Mouse (Mus musculus): ENCODE data around the gene Ufsp1.

The Ufsp1 gene

GRCm38 (mm10) chr5:137295296-137295695, 867 bp downstream of the Ufsp1 start:
- DNase-seq (ENCODE audit: low read depth, low spot score) = no peak

- DNase-seq (ENCODE audit: low read depth, low spot score) = no peak
Measured at GRCm38 (mm10) chr5:137295712-137296111, 1.3 kb downstream of the Ufsp1 start.

- DNase-seq (ENCODE audit: low read depth, low spot score) = no peak
Measured at GRCm38 (mm10) chr5:137297126-137297525, 2.7 kb downstream of the Ufsp1 start.

- no peak for DNase-seq (ENCODE audit: low read depth, low spot score)
Measured at GRCm38 (mm10) chr5:137299240-137299639, 4.8 kb downstream of the Ufsp1 start.

GRCm38 (mm10) chr5:137301253-137301652, 6.8 kb downstream of the Ufsp1 start:
- DNase-seq (ENCODE audit: low read depth, low spot score) = no peak

- DNase-seq (ENCODE audit: low read depth, low spot score) = no peak
Measured at GRCm38 (mm10) chr5:137303609-137304008, 9.2 kb downstream of the Ufsp1 start.

- no peak for DNase-seq (ENCODE audit: low read depth, low spot score)
Measured at GRCm38 (mm10) chr5:137304165-137304564, 9.7 kb downstream of the Ufsp1 start.

GRCm38 (mm10) chr5:137304816-137305215, 10.4 kb downstream of the Ufsp1 start:
- no peak for DNase-seq (ENCODE audit: low read depth, low spot score)

- no peak for DNase-seq (ENCODE audit: low read depth, low spot score)
Measured at GRCm38 (mm10) chr5:137305822-137306221, 11.4 kb downstream of the Ufsp1 start.

GRCm38 (mm10) chr5:137306439-137307005, 12.1 kb downstream of the Ufsp1 start:
- no peak for DNase-seq (ENCODE audit: low read depth, low spot score)

- DNase-seq (ENCODE audit: low read depth, low spot score) = peak; percentile 98
Measured at GRCm38 (mm10) chr5:137307071-137307912, 12.9 kb downstream of the Ufsp1 start, which contains the start of gene Srrt. Gene Srrt, minus strand, starts transcription at chr5:137307674.

GRCm38 (mm10) chr5:137308356-137308755, 13.9 kb downstream of the Ufsp1 start:
- no peak for DNase-seq (ENCODE audit: low read depth, low spot score)

GRCm38 (mm10) chr5:137313466-137314192, 19.2 kb downstream of the Ufsp1 start:
- DNase-seq (ENCODE audit: low read depth, low spot score) = no peak

GRCm38 (mm10) chr5:137314193-137315083, 20.0 kb downstream of the Ufsp1 start, which contains the start of gene Trip6:
Gene Trip6, minus strand, starts transcription at chr5:137314404.
- DNase-seq (ENCODE audit: low read depth, low spot score) = peak; percentile 95

- DNase-seq (ENCODE audit: low read depth, low spot score) = peak; percentile 28
Measured at GRCm38 (mm10) chr5:137315084-137315903, 20.9 kb downstream of the Ufsp1 start.

GRCm38 (mm10) chr5:137317361-137317760, 22.9 kb downstream of the Ufsp1 start:
- no peak for DNase-seq (ENCODE audit: low read depth, low spot score)

- no peak for DNase-seq (ENCODE audit: low read depth, low spot score)
Measured at GRCm38 (mm10) chr5:137318570-137318969, 24.1 kb downstream of the Ufsp1 start.

- no peak for DNase-seq (ENCODE audit: low read depth, low spot score)
Measured at GRCm38 (mm10) chr5:137320996-137321395, 26.6 kb downstream of the Ufsp1 start.

GRCm38 (mm10) chr5:137330910-137331309, 36.5 kb downstream of the Ufsp1 start:
- DNase-seq (ENCODE audit: low read depth, low spot score) = no peak

- DNase-seq (ENCODE audit: low read depth, low spot score) = no peak
Measured at GRCm38 (mm10) chr5:137332857-137333511, 38.6 kb downstream of the Ufsp1 start.

Data from mesoderm, embryonic 11.5 days (tissue).